Mouse (Mus musculus) myocyte (in vitro differentiated cells): ENCODE data around the gene Pard3.

Experiments used
- CEBPB ChIP-seq: IDR thresholded peaks from 2 replicates; pipeline ENCODE4 v1.6.1; 2011; ENCODE audit warnings: mild to moderate bottlenecking, moderate library complexity; ENCODE audit not compliant: poor library complexity, insufficient read depth, severe bottlenecking
- E2F4 ChIP-seq: IDR thresholded peaks from one replicate; pipeline ENCODE4 v1.6.1; 2011; ENCODE audit warnings: mild to moderate bottlenecking, control low read depth, moderate library complexity; ENCODE audit not compliant: insufficient read depth
- MAX ChIP-seq: IDR thresholded peaks from one replicate; pipeline ENCODE4 v1.6.1; 2011; ENCODE audit warnings: low read depth, mild to moderate bottlenecking, control low read depth
- MYOD1 ChIP-seq, 3 experiments: IDR thresholded peaks; one replicate each; pipeline ENCODE4 v1.6.1; 2011; ENCODE audit warnings: control low read depth in 2 of 3, low read depth in 2 of 3, mild to moderate bottlenecking in 2 of 3, moderate library complexity in 1 of 3; ENCODE audit not compliant: insufficient read length in 2 of 3, control insufficient read depth in 1 of 3
- MYOG ChIP-seq, 3 experiments: IDR thresholded peaks; one replicate each; pipeline ENCODE4 v1.6.1; 2011; ENCODE audit warnings: control low read depth in 2 of 3, low read depth in 2 of 3, mild to moderate bottlenecking in 2 of 3; ENCODE audit not compliant: insufficient read length in 2 of 3, control insufficient read depth in 1 of 3, insufficient read depth in 1 of 3
- POLR2A ChIP-seq: IDR thresholded peaks from one replicate; pipeline ENCODE4 v1.6.1; 2011; ENCODE audit warnings: low read depth, mild to moderate bottlenecking, control low read depth, moderate library complexity; ENCODE audit not compliant: insufficient read length
- POLR2AphosphoS2 ChIP-seq: IDR thresholded peaks from one replicate; pipeline ENCODE4 v1.6.1; 2011; ENCODE audit warnings: low read depth, control low read depth; ENCODE audit not compliant: insufficient read length
- SRF ChIP-seq: IDR thresholded peaks from one replicate; pipeline ENCODE4 v1.6.1; 2011; ENCODE audit warnings: low read depth; ENCODE audit not compliant: control insufficient read depth, insufficient read length
- TCF12 ChIP-seq: IDR thresholded peaks from one replicate; pipeline ENCODE4 v1.6.1; 2011; ENCODE audit warnings: mild to moderate bottlenecking, control low read depth; ENCODE audit not compliant: poor library complexity, insufficient read depth, severe bottlenecking
- TCF3 ChIP-seq: IDR thresholded peaks from one replicate; pipeline ENCODE4 v1.6.1; 2011; ENCODE audit warnings: low read depth, control low read depth; ENCODE audit not compliant: insufficient read length
- USF1 ChIP-seq: IDR thresholded peaks from one replicate; pipeline ENCODE4 v1.6.1; 2011; ENCODE audit warnings: low read depth, mild to moderate bottlenecking, control low read depth, moderate library complexity

DNA sequence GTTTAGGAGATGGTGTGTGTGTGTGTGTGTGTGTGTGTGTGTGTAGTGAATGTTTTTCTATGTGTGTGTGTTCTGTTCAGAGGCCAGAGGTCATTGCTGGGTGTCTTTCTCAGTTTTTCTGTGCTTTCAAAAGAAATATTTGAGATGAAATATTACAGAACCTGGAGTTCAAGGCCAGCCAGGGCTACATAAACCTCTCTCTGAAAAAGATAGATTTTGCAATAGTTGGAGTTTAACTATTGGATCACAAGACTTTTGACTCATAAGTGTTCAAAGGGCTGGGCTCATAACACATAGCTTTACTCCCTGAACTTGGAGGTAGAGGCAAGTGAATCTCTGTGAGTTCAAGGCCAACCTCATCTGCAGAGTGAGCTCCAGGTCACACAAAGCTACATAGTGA, 2.8 kb downstream of the Pard3 start:
- TF ChIP-seq MAX (no peak), POLR2A (no peak), MYOG (IDR thresholded peaks at IDR 0.05; ENCODE audit: control insufficient read depth in 1 of 3, insufficient read depth in 1 of 3, insufficient read length in 2 of 3, low read depth in 2 of 3) (no peak), SRF (no peak), MYOD1 (IDR thresholded peaks at IDR 0.05; ENCODE audit: control insufficient read depth in 1 of 3, insufficient read length in 2 of 3, low read depth in 2 of 3) (no peak), E2F4 (no peak), TCF3 (no peak), POLR2AphosphoS2 (no peak), USF1 (no peak), TCF12 (no peak), CEBPB (no peak)
